Mouse (Mus musculus) ES-Bruce4 (cell line): ENCODE measurements around the gene Syne1.

Source experiments
- CTCF ChIP-seq: IDR thresholded peaks from one replicate; pipeline ENCODE4 v1.8.1; 2011; ENCODE audit warnings: low read depth, low read length
- EP300 ChIP-seq: IDR thresholded peaks from 2 replicates; pipeline ENCODE4 v1.6.1; 2011; ENCODE audit warnings: low read depth, low read length; ENCODE audit not compliant: insufficient read depth
- POLR2A ChIP-seq: IDR thresholded peaks from one replicate; pipeline ENCODE4 v1.8.1; 2011; ENCODE audit warnings: low read length; ENCODE audit not compliant: insufficient read depth

- TF ChIP-seq EP300, result no peak
- TF ChIP-seq CTCF, result no peak
- no peak for TF ChIP-seq POLR2A
Measured at GRCm38 (mm10) chr10:5068676-5069265, 482.5 kb downstream of the Syne1 start, which contains the start of gene Gm10097.
